Comparison of ENCODE assay signal across 22 mouse cellular contexts in the genomic region with DNA sequence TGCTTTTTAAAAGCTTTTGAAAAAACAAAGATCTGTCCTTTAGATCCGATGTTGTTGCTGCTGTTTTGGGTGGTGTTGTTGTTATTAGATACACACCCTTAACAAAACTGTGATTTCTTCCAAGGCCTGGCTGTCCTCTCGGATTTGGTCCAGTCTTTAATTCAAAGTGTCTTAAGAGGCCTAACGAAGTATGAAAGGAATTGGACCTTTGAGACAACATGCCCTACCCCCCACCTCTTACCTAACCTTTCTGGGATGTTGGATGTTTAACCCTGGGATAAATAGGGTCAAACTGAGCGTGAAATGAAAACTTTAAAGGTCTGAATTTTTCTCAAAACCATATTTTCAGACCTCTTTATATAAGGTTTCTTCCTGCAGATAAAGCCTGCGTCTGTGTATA. TPM values are rescaled to one million over a fixed set of nuclear protein-coding genes. Genes with fewer than 3 reads are reported as not detected.
"Had no signal": no experiment of that assay in that cellular context is flagged by ENCODE, and none has a peak within 500 bp of the region (broad histone marks: within the 10 kb centered on the region; RNA-seq: fewer than 3 reads in every experiment).

No protein-coding gene starts in this region.

- H3K36me3 ChIP-seq: limb, embryonic 12.5 days; limb, embryonic 15.5 days; liver, embryonic 12.5 days; liver, embryonic 15.5 days; lung, embryonic 15.5 days had no signal

- H3K4me3 ChIP-seq: limb, embryonic 12.5 days; limb, embryonic 15.5 days; liver, embryonic 12.5 days; liver, embryonic 15.5 days; lung, embryonic 15.5 days; megakaryocyte, embryonic 14.5 days had no signal

- ATAC-seq: hindbrain, postnatal 0 days; inflammation-experienced regulatory T-cells, adult 6 months; intestine, postnatal 0 days; liver, embryonic 12.5 days had no signal

- H3K4me1 ChIP-seq: limb, embryonic 12.5 days; limb, embryonic 15.5 days; liver, embryonic 12.5 days; liver, embryonic 15.5 days; megakaryocyte, embryonic 14.5 days had no signal

- H3K4me2 ChIP-seq: limb, embryonic 12.5 days; limb, embryonic 15.5 days; liver, embryonic 12.5 days; liver, embryonic 15.5 days; lung, embryonic 15.5 days; midbrain, embryonic 11.5 days had no signal

- H3K9ac ChIP-seq: limb, embryonic 12.5 days; limb, embryonic 15.5 days; liver, embryonic 12.5 days; liver, embryonic 15.5 days; lung, embryonic 15.5 days had no signal

- H3K27me3 ChIP-seq: limb, embryonic 12.5 days; limb, embryonic 15.5 days; liver, embryonic 12.5 days; liver, embryonic 15.5 days; lung, embryonic 15.5 days had no signal

- DNase-seq: left cerebral cortex, postnatal 4 days; lung, adult 18-20 months; lung, postnatal 10 days; lung, postnatal 36 days; midbrain, embryonic 14.5 days; thymus, adult 18-20 months; thymus, postnatal 36 days had no signal

- H3K27ac ChIP-seq: hindbrain, postnatal 0 days; limb, embryonic 12.5 days; limb, embryonic 15.5 days; liver, embryonic 12.5 days; liver, embryonic 15.5 days; lung, embryonic 15.5 days had no signal

- H3K9me3 ChIP-seq: limb, embryonic 12.5 days; limb, embryonic 15.5 days; liver, embryonic 12.5 days; liver, embryonic 15.5 days; lung, embryonic 15.5 days had no signal

RNA-seq across cellular contexts. Expression of a gene that starts 16.5 kb away (rescaled TPM):
- total RNA-seq: layer of hippocampus, adult 8-10 months; left cerebral cortex, adult 8-10 months; left cerebral cortex, postnatal 14 days had no signal
- polyA plus RNA-seq: inflammation-experienced regulatory T-cells, adult 6 months; intestine, postnatal 0 days; lung, embryonic 15.5 days; midbrain, embryonic 11.5 days; midbrain, embryonic 14.5 days; small intestine, adult 2 months; spleen, adult 2 months had no signal

RNA-seq across cellular contexts. Expression of a gene that starts 23.9 kb away (rescaled TPM):
- polyA plus RNA-seq: inflammation-experienced regulatory T-cells, adult 6 months had no signal
